Mouse (Mus musculus) cerebellum, adult 8-10 months (tissue): ENCODE results near the gene Btbd19.
A peak's percentile ranks its signal among the peaks of the same experiment; 100 is the strongest.

Source experiments
- DNase-seq: peaks from one replicate; pipeline ENCODE4 v3.0.0; 2022

Gene Btbd19

GRCm38 (mm10) chr4:117133817-117134600, 8.5 kb upstream of the Btbd19 start, which contains the start of gene Plk3:
TSS of gene Plk3 (minus strand) at chr4:117133963.
- peak; percentile 99 for DNase-seq

- no peak for DNase-seq
Observed at GRCm38 (mm10) chr4:117133366-117133796, 7.9 kb upstream of the Btbd19 start.

GRCm38 (mm10) chr4:117132794-117133143, 7.2 kb upstream of the Btbd19 start:
- DNase-seq = no peak

- DNase-seq = no peak
Observed at GRCm38 (mm10) chr4:117131890-117132793, 6.6 kb upstream of the Btbd19 start.

GRCm38 (mm10) chr4:117131198-117131597, 5.7 kb upstream of the Btbd19 start:
- no peak for DNase-seq

- no peak for DNase-seq
Observed at GRCm38 (mm10) chr4:117130790-117131189, 5.3 kb upstream of the Btbd19 start.

GRCm38 (mm10) chr4:117127991-117128686, 2.6 kb upstream of the Btbd19 start:
- no peak for DNase-seq

GRCm38 (mm10) chr4:117126675-117127290, 1.3 kb upstream of the Btbd19 start, which contains the start of gene Tctex1d4:
TSS of gene Tctex1d4 (plus strand) at chr4:117126794.
- no peak for DNase-seq

GRCm38 (mm10) chr4:117125910-117126674, 567 bp upstream of the Btbd19 start:
- DNase-seq = no peak

GRCm38 (mm10) chr4:117124518-117125347, 792 bp downstream of the Btbd19 start:
- DNase-seq = no peak

- no peak for DNase-seq
Observed at GRCm38 (mm10) chr4:117124218-117124517, 1.4 kb downstream of the Btbd19 start.

GRCm38 (mm10) chr4:117123546-117124217, 1.8 kb downstream of the Btbd19 start:
- DNase-seq = no peak

GRCm38 (mm10) chr4:117122209-117122608, 3.3 kb downstream of the Btbd19 start:
- DNase-seq = no peak

GRCm38 (mm10) chr4:117120445-117121414, 4.8 kb downstream of the Btbd19 start:
- DNase-seq = peak; percentile 87

GRCm38 (mm10) chr4:117120052-117120444, 5.5 kb downstream of the Btbd19 start:
- no peak for DNase-seq

- DNase-seq = no peak
Observed at GRCm38 (mm10) chr4:117119636-117120035, 5.9 kb downstream of the Btbd19 start.

- DNase-seq = no peak
Observed at GRCm38 (mm10) chr4:117117931-117118330, 7.6 kb downstream of the Btbd19 start.

GRCm38 (mm10) chr4:117115592-117115991, 9.9 kb downstream of the Btbd19 start:
- DNase-seq = no peak

- DNase-seq = no peak
Observed at GRCm38 (mm10) chr4:117113237-117113636, 12.3 kb downstream of the Btbd19 start.
